Comparison of ENCODE assay signal across 8 mouse cellular contexts in the genomic region with DNA sequence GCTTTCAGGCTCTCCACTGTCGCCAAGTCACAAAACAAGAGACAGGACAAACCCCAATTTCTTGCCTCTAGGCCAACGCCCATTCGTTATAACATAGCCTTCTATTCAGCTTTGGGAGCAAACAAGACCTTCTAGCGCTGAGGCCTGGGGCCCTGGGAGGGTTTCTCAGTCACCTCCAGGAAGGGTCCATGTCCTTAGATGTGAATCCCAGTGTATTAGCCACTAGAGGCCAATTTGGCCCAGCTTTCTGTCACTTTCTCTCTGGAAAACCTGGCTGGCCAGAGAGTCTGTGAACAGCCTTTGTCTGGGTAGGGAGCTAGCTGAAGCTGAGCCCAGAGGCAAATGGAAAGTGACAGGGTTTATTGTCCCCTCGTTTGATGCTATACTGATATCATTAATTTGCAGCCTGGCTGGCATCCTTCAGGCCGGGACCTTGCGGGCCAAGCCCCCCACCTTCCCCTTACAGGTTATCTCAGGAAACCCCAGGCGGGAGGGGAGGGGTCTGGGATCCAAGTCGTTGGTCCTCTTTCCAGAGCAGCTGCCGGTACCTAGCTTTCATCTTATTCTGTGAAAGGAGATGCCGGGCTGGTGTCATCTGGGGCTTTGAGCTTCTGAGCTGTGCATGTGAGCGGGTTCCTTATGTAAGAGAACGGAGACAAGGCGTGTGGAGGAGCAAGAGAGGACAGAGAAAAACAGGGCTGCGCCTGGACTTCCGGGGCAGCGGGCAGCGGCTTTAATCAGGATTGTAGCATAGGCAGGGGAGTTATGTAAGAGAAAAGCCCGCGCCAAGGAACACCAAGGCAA. TPM values are rescaled to one million over a fixed set of nuclear protein-coding genes. Genes with fewer than 3 reads are reported as not detected.
DNase-seq lines count a peak whose midpoint lies in the region; ATAC-seq and TF ChIP-seq lines count a peak whose summit lies in the region.

No protein-coding gene starts in this region.

- intact Hi-C loops in left cerebral cortex, postnatal 25 days (cut with DNase I) = loop anchor here (2.0 kb wide), 2 partner anchors 18 to 50 kb away; partner anchors contain the start of gene Stmn1
- intact Hi-C loops in gastrocnemius, postnatal 14 days (cut with DNase I; ENCODE audit: low total_unique reads) = no loop called here

- 9% methylated on average over 20 of the region's 20 CpGs for WGBS in forebrain, embryonic 11.5 days
- 12% methylated on average over 20 of the region's 20 CpGs for WGBS in hindbrain, postnatal 0 days
- WGBS in neural tube, embryonic 12.5 days = 18% methylated on average over 20 of the region's 20 CpGs

- peak overlapping the region; percentile 31 for H3K4me2 ChIP-seq in forebrain, embryonic 11.5 days (ENCODE audit: low read depth, low read length, severe bottlenecking)
- H3K4me2 ChIP-seq in hindbrain, postnatal 0 days (ENCODE audit: low read depth, low read length) = peak overlapping the region; percentile 16
- H3K4me2 ChIP-seq in neural tube, embryonic 12.5 days (replicated peaks) = peak overlapping the region; percentile 40

- H3K36me3 ChIP-seq in testis, adult 2 months (ENCODE audit: control insufficient read depth, insufficient read depth, low read length) = no peaks in the 10 kb centered on the region
- H3K36me3 ChIP-seq in forebrain, embryonic 11.5 days (ENCODE audit: control insufficient read depth, insufficient read depth, low read length) = no peaks in the 10 kb centered on the region
- H3K36me3 ChIP-seq in hindbrain, postnatal 0 days (ENCODE audit: insufficient read depth, low read length) = no peaks in the 10 kb centered on the region
- H3K36me3 ChIP-seq in neural tube, embryonic 12.5 days = no peaks in the 10 kb centered on the region

- peak overlapping the region; percentile 78 for H3K4me3 ChIP-seq in testis, adult 2 months (ENCODE audit: control insufficient read depth, low read depth, low read length)
- no peak overlapping the region for H3K4me3 ChIP-seq in forebrain, embryonic 11.5 days (ENCODE audit: low read depth, low read length)
- H3K4me3 ChIP-seq in hindbrain, postnatal 0 days (ENCODE audit: low read length) = no peak overlapping the region
- no peak overlapping the region for H3K4me3 ChIP-seq in neural tube, embryonic 12.5 days

- peaks cover 42% of the 10 kb centered on the region for H3K4me1 ChIP-seq in testis, adult 2 months (ENCODE audit: control insufficient read depth, insufficient read depth, low read length)
- H3K4me1 ChIP-seq in forebrain, embryonic 11.5 days (replicated peaks; ENCODE audit: control insufficient read depth, insufficient read depth, low read length) = peaks cover 22% of the 10 kb centered on the region
- peaks cover 28% of the 10 kb centered on the region for H3K4me1 ChIP-seq in hindbrain, postnatal 0 days (ENCODE audit: insufficient read depth, low read length)
- H3K4me1 ChIP-seq in neural tube, embryonic 12.5 days = peaks cover 28% of the 10 kb centered on the region

- peak overlapping the region; percentile 56 for H3K9ac ChIP-seq in forebrain, embryonic 11.5 days (ENCODE audit: low read length)
- peak overlapping the region; percentile 33; the same call in 1 of the 2 replicates for H3K9ac ChIP-seq in hindbrain, postnatal 0 days (replicated peaks; ENCODE audit: low read length)
- H3K9ac ChIP-seq in neural tube, embryonic 12.5 days = peak overlapping the region; percentile 48

- TF ChIP-seq POLR2A in testis, adult 2 months (IDR thresholded peaks at IDR 0.05; ENCODE audit: control insufficient read depth, low read depth, low read length) = no peak

- H3K27me3 ChIP-seq in testis, adult 2 months (ENCODE audit: control insufficient read depth, insufficient read depth, low read length) = no peaks in the 10 kb centered on the region; the same call in 1 of the 2 replicates
- no peaks in the 10 kb centered on the region for H3K27me3 ChIP-seq in forebrain, embryonic 11.5 days (ENCODE audit: control insufficient read depth, insufficient read depth, low read length)
- no peaks in the 10 kb centered on the region for H3K27me3 ChIP-seq in hindbrain, postnatal 0 days (ENCODE audit: insufficient read depth, low read length)
- peaks cover 9% of the 10 kb centered on the region for H3K27me3 ChIP-seq in neural tube, embryonic 12.5 days (replicated peaks)

- DNase-seq in testis, postnatal 10 days (ENCODE audit: low spot score) = no peak
- DNase-seq in forebrain, embryonic 11.5 days (ENCODE audit: low spot score) = peak; percentile 55
- peak; percentile 63 for DNase-seq in hindbrain, postnatal 0 days (ENCODE audit: low spot score)
- DNase-seq in left cerebral cortex, postnatal 25 days (ENCODE audit: low spot score in 2 of 2) = peak; percentile 64 to 84
- DNase-seq in gastrocnemius, postnatal 14 days = no peak

- no peak for TF ChIP-seq CTCF in testis, adult 2 months (IDR thresholded peaks at IDR 0.05; ENCODE audit: control insufficient read depth, insufficient read depth, insufficient replicate concordance, low read depth, low read length)
- TF ChIP-seq CTCF in hindbrain, postnatal 0 days (IDR thresholded peaks at IDR 0.05; ENCODE audit: low read depth) = no peak

- no peaks in the 10 kb centered on the region for H3K9me3 ChIP-seq in forebrain, embryonic 11.5 days (ENCODE audit: control insufficient read depth, low read length)
- no peaks in the 10 kb centered on the region for H3K9me3 ChIP-seq in hindbrain, postnatal 0 days (ENCODE audit: low read length)
- no peaks in the 10 kb centered on the region for H3K9me3 ChIP-seq in neural tube, embryonic 12.5 days

- peak overlapping the region; percentile 66 for H3K27ac ChIP-seq in testis, adult 2 months (ENCODE audit: control insufficient read depth, insufficient read depth, low read depth, low read length)
- peak overlapping the region; percentile 88 for H3K27ac ChIP-seq in forebrain, embryonic 11.5 days (ENCODE audit: low read depth, low read length)
- H3K27ac ChIP-seq in hindbrain, postnatal 0 days = peak overlapping the region; percentile 93
- peak overlapping the region; percentile 86 for H3K27ac ChIP-seq in neural tube, embryonic 12.5 days

- peak; percentile 41; the same call in 1 of the 2 replicates for ATAC-seq in forebrain, embryonic 11.5 days (replicated peaks; ENCODE audit: low FRiP score)
- ATAC-seq in hindbrain, postnatal 0 days = peak; percentile 57
- ATAC-seq in neural tube, embryonic 12.5 days (ENCODE audit: low FRiP score, low read depth) = peak; percentile 51; the same call in 1 of the 2 replicates
- ATAC-seq in megakaryocyte, adult 5-6 weeks (ENCODE audit: poor library complexity, severe bottlenecking) = no peak

RNA-seq across cellular contexts. Expression of gene Stmn1, which starts 17.5 kb away (rescaled TPM):
- polyA plus RNA-seq in testis, adult 2 months (2012; rRNA removed) = 109 and 126 TPM in 2 replicates
- polyA plus RNA-seq in forebrain, embryonic 11.5 days (2014; fragmentation: Nextera tagmentation; extraction: Ambion mirVana) = 3,131 and 3,150 TPM in 2 replicates
- 667 and 752 TPM in 2 replicates for total RNA-seq in hindbrain, postnatal 0 days (2014; rRNA removed)
- polyA plus RNA-seq in hindbrain, postnatal 0 days (2015; fragmentation: Nextera tagmentation; extraction: Ambion mirVana) = 4,115 and 4,307 TPM in 2 replicates
- 1,000 to 10,000 TPM in 1 of 2 experiments, 100 to 1,000 TPM in 1; 940 to 1,084 TPM for total RNA-seq in left cerebral cortex, postnatal 25 days (2021)
- 4,894 and 4,994 TPM in 2 replicates for polyA plus RNA-seq in neural tube, embryonic 12.5 days (2016; fragmentation: Nextera tagmentation; extraction: Ambion mirVana)
- 563 and 570 TPM in 2 replicates for total RNA-seq in megakaryocyte, adult 5-6 weeks (2015)
- 790 and 821 TPM in 2 replicates for total RNA-seq in megakaryocyte, adult 5-6 weeks (2017)
- total RNA-seq in gastrocnemius, postnatal 14 days (2021) = 10 to 100 TPM; 29.4 to 37.7 TPM

RNA-seq across cellular contexts. Expression of gene Paqr7, which starts 45.9 kb away (rescaled TPM):
- 65.0 and 67.1 TPM in 2 replicates for polyA plus RNA-seq in testis, adult 2 months (2012; rRNA removed)
- polyA plus RNA-seq in forebrain, embryonic 11.5 days (2014; fragmentation: Nextera tagmentation; extraction: Ambion mirVana) = 1.3 and 1.5 TPM in 2 replicates
- total RNA-seq in hindbrain, postnatal 0 days (2014; rRNA removed) = 121 and 142 TPM in 2 replicates
- polyA plus RNA-seq in hindbrain, postnatal 0 days (2015; fragmentation: Nextera tagmentation; extraction: Ambion mirVana) = 41.1 and 43.5 TPM in 2 replicates
- total RNA-seq in left cerebral cortex, postnatal 25 days (2021) = 10 to 100 TPM; 61.2 to 63.3 TPM
- 7.4 and 8.9 TPM in 2 replicates for polyA plus RNA-seq in neural tube, embryonic 12.5 days (2016; fragmentation: Nextera tagmentation; extraction: Ambion mirVana)
- total RNA-seq in megakaryocyte, adult 5-6 weeks (2015) = 10.7 and 11.7 TPM in 2 replicates
- total RNA-seq in megakaryocyte, adult 5-6 weeks (2017) = 17.0 and 17.6 TPM in 2 replicates
- total RNA-seq in gastrocnemius, postnatal 14 days (2021) = 1 to 10 TPM; 3.9 to 5.4 TPM

RNA-seq across cellular contexts. Expression of gene Pafah2, which starts 54.5 kb away (rescaled TPM):
- polyA plus RNA-seq in testis, adult 2 months (2012; rRNA removed) = 36.0 and 37.2 TPM in 2 replicates
- polyA plus RNA-seq in forebrain, embryonic 11.5 days (2014; fragmentation: Nextera tagmentation; extraction: Ambion mirVana) = 7.2 and 8.8 TPM in 2 replicates
- 12.1 and 17.9 TPM in 2 replicates for total RNA-seq in hindbrain, postnatal 0 days (2014; rRNA removed)
- polyA plus RNA-seq in hindbrain, postnatal 0 days (2015; fragmentation: Nextera tagmentation; extraction: Ambion mirVana) = 5.3 and 6.7 TPM in 2 replicates
- 1 to 10 TPM; 5.3 to 9.1 TPM for total RNA-seq in left cerebral cortex, postnatal 25 days (2021)
- 8.1 and 8.5 TPM in 2 replicates for polyA plus RNA-seq in neural tube, embryonic 12.5 days (2016; fragmentation: Nextera tagmentation; extraction: Ambion mirVana)
- 4.6 and 5.9 TPM in 2 replicates for total RNA-seq in megakaryocyte, adult 5-6 weeks (2015)
- total RNA-seq in megakaryocyte, adult 5-6 weeks (2017) = 5.5 and 6.3 TPM in 2 replicates
- total RNA-seq in gastrocnemius, postnatal 14 days (2021) = 1 to 10 TPM; 3.2 to 3.4 TPM

Comparison
In these comparisons a context has a peak if more than half of its experiments do, and no peak if none do; other contexts are left out.
1. DNase-seq: peak in forebrain, embryonic 11.5 days (single experiment), hindbrain, postnatal 0 days (single experiment) and left cerebral cortex, postnatal 25 days (2 of 2); none in testis, postnatal 10 days (single experiment) and gastrocnemius, postnatal 14 days (single experiment).
2. RNA of gene Stmn1, which starts 17.5 kb away (total RNA-seq): 940 to 1,084 TPM in left cerebral cortex, postnatal 25 days, 563 to 821 TPM in megakaryocyte, adult 5-6 weeks and 667 to 752 TPM in hindbrain, postnatal 0 days; 29.4 to 37.7 TPM in gastrocnemius, postnatal 14 days; every median in the first group is over 10 times any median in the second.
3. Peak in every context shown above with its lines, with median percentiles within 50 percentile points of each other: H3K27ac ChIP-seq, H3K4me2 ChIP-seq and H3K9ac ChIP-seq.